Mouse (Mus musculus) E14TG2a.4 (cell line): ENCODE results near the gene Il10.

Experiments used
- H3K27me3 ChIP-seq: 2 replicates; pipeline ENCODE4 v1.6.1; 2014; ENCODE audit warnings: low read length, control low read depth; ENCODE audit not compliant: insufficient read depth
- H3K36me3 ChIP-seq: 2 replicates; pipeline ENCODE4 v1.6.1; 2014; ENCODE audit warnings: low read length, control low read depth; ENCODE audit not compliant: insufficient read depth
- H3K4me1 ChIP-seq: replicated peaks from 2 replicates; pipeline ENCODE4 v1.6.1; 2014; ENCODE audit warnings: low read depth, low read length, control low read depth
- H3K4me3 ChIP-seq: replicated peaks from 2 replicates; pipeline ENCODE4 v1.5.1; 2014; ENCODE audit warnings: mild to moderate bottlenecking, low read length
- H3K9me3 ChIP-seq: 2 replicates; pipeline ENCODE4 v1.6.1; 2014; ENCODE audit warnings: low read length, control low read depth
- CTCF ChIP-seq: conservative IDR thresholded peaks from 2 replicates; pipeline ENCODE4 v1.5.1; 2014; ENCODE audit warnings: low read length
- NANOG ChIP-seq: IDR thresholded peaks from 2 replicates; pipeline ENCODE4 v1.6.1; 2014; ENCODE audit warnings: borderline replicate concordance, low read length, mixed read lengths
- POU5F1 ChIP-seq: IDR thresholded peaks from 2 replicates; pipeline ENCODE4 v1.6.1; 2014; ENCODE audit warnings: low read length, borderline replicate concordance

Il10 gene

DNA sequence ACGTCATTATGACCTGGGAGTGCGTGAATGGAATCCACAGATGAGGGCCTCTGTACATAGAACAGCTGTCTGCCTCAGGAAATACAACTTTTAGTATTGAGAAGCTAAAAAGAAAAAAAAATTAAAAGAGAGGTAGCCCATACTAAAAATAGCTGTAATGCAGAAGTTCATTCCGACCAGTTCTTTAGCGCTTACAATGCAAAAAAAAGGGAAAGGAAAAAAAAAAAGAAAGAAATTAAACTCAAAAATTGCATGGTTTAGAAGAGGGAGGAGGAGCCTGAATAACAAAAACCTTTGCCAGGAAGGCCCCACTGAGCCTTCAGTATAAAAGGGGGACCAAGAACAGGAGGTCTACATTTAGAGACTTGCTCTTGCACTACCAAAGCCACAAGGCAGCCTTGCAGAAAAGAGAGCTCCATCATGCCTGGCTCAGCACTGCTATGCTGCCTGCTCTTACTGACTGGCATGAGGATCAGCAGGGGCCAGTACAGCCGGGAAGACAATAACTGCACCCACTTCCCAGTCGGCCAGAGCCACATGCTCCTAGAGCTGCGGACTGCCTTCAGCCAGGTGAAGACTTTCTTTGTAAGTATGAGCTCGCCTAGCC, at the start of gene Il10:
TSS of gene Il10 (plus strand) at position 354 of the 607 bp plus-strand sequence.
- peaks cover 11% of the 10 kb centered on the region; the same call in 1 of the 2 replicates for H3K27me3 ChIP-seq
- TF ChIP-seq POU5F1: no peak
- TF ChIP-seq CTCF: no peak
- TF ChIP-seq NANOG: no peak
- H3K36me3 ChIP-seq: no peaks in the 10 kb centered on the region
- H3K4me3 ChIP-seq: no peak within 1 kb of the TSS
- no peaks in the 10 kb centered on the region for H3K9me3 ChIP-seq
- peaks cover 7% of the 10 kb centered on the region for H3K4me1 ChIP-seq

GRCm38 (mm10) chr1:130979455-130979854, 40.2 kb upstream of the Il10 start:
- TF ChIP-seq POU5F1: no peak
- TF ChIP-seq CTCF: peak; percentile 38
- no peaks in the 10 kb centered on the region for H3K36me3 ChIP-seq
- H3K4me3 ChIP-seq: no peak overlapping the region

DNA sequence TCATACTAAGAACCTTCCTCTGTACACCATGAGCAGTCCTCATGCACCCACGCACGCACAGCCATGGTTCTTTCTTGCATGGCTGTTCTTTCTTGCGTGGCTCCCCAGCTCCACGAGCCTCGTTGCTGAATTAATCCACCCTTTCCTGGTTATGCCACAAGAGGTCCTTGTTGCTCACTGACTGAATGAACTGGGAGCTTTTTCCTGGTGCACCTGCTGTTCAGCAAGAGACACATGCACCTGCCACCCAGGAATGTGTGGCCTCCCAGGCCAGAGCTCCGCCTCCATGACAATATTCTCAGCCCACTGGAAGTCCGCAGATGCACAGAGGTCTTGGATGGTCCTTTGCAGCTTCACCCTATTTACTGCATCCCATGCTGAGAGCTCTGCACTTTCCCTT, 35.2 kb upstream of the Il10 start:
- Histone ChIP-seq H3K27me3 (no peaks in the 10 kb centered on the region), H3K4me3 (no peak overlapping the region), H3K36me3 (no peaks in the 10 kb centered on the region), H3K4me1 (no peaks in the 10 kb centered on the region), H3K9me3 (peaks cover 32% of the 10 kb centered on the region)
- TF ChIP-seq NANOG (no peak), CTCF (no peak), POU5F1 (no peak)

More at GRCm38 (mm10) chr1:130979455-130979854, 40.2 kb upstream of the Il10 start:
- Histone ChIP-seq H3K4me1 (no peaks in the 10 kb centered on the region), H3K27me3 (no peaks in the 10 kb centered on the region), H3K9me3 (peaks cover 42% of the 10 kb centered on the region)

DNA sequence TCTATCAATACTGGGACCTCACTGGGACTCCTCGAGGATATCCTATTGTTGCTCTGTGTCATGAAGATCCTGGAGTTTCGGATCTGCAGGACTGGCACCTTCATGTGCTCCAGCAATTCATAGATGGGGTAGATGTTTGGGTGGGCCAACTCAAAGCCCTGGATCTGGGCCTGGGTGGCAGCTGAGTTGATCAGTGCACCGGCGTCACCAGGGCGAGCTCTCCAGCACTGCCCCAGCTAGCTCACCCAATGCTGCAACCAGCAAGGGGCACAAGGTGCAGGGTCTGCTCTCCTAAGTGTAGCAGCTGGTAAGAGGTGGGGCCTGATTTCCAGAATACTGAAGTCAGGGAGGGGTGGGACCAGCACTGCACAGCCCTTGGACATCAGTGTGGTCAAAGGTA, 32.6 kb upstream of the Il10 start:
- Histone ChIP-seq H3K9me3 (peaks cover 13% of the 10 kb centered on the region; the same call in 1 of the 2 replicates), H3K4me3 (no peak overlapping the region), H3K36me3 (no peaks in the 10 kb centered on the region), H3K27me3 (no peaks in the 10 kb centered on the region), H3K4me1 (no peaks in the 10 kb centered on the region)
- TF ChIP-seq CTCF (no peak), NANOG (no peak), POU5F1 (no peak)

- no peak for TF ChIP-seq NANOG
- TF ChIP-seq POU5F1: no peak
- TF ChIP-seq CTCF: no peak
- Histone ChIP-seq H3K9me3 (peaks cover 11% of the 10 kb centered on the region; the same call in 1 of the 2 replicates), H3K27me3 (no peaks in the 10 kb centered on the region), H3K4me3 (no peak overlapping the region), H3K4me1 (no peaks in the 10 kb centered on the region), H3K36me3 (no peaks in the 10 kb centered on the region)
Measured at GRCm38 (mm10) chr1:130987418-130987817, 32.2 kb upstream of the Il10 start.

GRCm38 (mm10) chr1:130989331-130989730, 30.3 kb upstream of the Il10 start:
- Histone ChIP-seq H3K4me3 (no peak overlapping the region), H3K27me3 (no peaks in the 10 kb centered on the region), H3K9me3 (no peaks in the 10 kb centered on the region), H3K4me1 (no peaks in the 10 kb centered on the region), H3K36me3 (no peaks in the 10 kb centered on the region)
- TF ChIP-seq POU5F1 (no peak), CTCF (no peak), NANOG (no peak)

DNA sequence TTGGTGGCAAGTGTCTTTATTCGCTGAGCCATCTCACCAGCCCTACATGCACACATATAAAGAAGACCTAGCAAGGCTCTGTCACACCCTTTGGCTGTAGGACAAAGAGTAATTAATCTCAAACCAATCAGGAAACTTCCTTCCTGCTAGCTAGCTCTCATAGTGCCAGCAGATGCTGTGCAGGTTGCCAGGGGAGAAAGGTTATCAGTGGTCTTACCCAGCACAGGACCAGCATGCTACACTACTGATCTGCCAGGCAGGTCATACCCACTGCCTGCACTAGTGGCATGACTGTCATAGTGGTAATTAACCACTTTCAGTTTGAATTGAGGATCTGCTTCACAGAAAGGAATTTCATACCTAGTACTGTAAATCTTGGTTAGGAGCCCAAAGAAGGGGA, 29.2 kb upstream of the Il10 start:
- no peaks in the 10 kb centered on the region for H3K36me3 ChIP-seq
- H3K4me1 ChIP-seq: no peaks in the 10 kb centered on the region
- H3K27me3 ChIP-seq: no peaks in the 10 kb centered on the region
- no peaks in the 10 kb centered on the region for H3K9me3 ChIP-seq
- H3K4me3 ChIP-seq: no peak overlapping the region
- no peak for TF ChIP-seq NANOG
- no peak for TF ChIP-seq CTCF
- no peak for TF ChIP-seq POU5F1

DNA sequence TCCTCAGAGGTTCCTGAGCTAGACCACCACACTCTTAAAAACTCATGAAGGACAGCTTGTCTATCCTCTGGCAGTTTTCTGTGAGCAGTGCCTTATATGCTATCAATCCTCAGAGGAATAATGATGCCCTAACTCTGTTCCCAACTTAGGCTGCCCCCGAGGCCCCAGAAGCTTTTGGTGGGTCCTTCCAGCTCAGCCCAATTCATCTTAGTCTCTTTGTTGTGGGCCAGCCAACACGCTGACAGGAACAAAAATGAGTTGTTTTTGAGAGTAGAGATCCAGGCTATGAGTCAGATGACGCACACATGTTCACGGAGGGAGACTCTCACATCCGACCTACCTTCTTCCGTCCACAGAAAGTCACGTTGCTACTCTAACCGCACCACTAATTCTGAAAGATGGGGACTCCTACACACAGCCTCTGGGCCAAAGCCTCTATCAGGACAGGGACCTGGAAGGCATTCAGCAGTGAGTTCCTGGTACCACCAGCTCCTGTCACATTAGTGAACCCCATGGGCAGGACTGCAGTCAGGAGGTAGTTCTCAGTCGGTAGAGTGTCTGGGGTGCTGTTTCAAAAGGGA, 26.0 kb upstream of the Il10 start:
- no peak for TF ChIP-seq NANOG
- TF ChIP-seq CTCF: no peak
- no peak for TF ChIP-seq POU5F1
- H3K4me3 ChIP-seq: no peak overlapping the region
- no peaks in the 10 kb centered on the region for H3K27me3 ChIP-seq
- no peaks in the 10 kb centered on the region for H3K9me3 ChIP-seq
- H3K36me3 ChIP-seq: no peaks in the 10 kb centered on the region
- no peaks in the 10 kb centered on the region for H3K4me1 ChIP-seq
